Mouse (Mus musculus) common myeloid progenitor, adult 5-6 weeks (primary cell): ENCODE results near the gene Vmn1r10. TPM values are rescaled to one million over a fixed set of nuclear protein-coding genes. Genes with fewer than 3 reads are reported as not detected.
A peak's percentile ranks its signal among the peaks of the same experiment; 100 is the strongest.

ENCODE experiments used
- ATAC-seq: replicated peaks from 2 replicates; pipeline ENCODE4 v1.8.0; 2016; ENCODE audit warnings: low read depth, mild to moderate bottlenecking, moderate TSS enrichment, inconsistent platforms; ENCODE audit not compliant: poor library complexity, severe bottlenecking
- total RNA-seq: library from RNA; stranded (forward); fragments of 200-1000, 187-1606 nt; gene quantifications from 2 replicates; pipeline ENCODE4 v1.2.3, GENCODE M21; 2017

The Vmn1r10 gene
- not detected in 2 replicates for total RNA-seq

DNA sequence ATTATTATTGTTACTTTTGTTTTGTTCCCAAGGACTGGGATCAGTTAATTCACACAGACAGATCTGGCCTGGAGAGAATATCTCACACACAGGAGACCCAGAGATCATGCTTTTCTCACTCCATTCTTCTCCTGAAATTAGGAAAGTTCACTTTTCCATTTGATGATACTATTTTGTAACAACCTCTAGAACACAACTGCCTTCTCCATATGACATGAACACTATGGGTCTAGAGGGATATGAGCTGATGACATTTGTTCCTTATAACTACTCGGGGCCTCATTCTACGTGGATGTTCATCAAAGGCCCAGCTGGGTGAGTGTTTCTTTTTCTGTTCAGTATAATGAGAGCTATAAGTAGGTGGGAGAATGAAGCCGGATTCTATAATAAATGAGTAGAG lies at the start of gene Vmn1r10:
TSS of gene Vmn1r10 (plus strand) at position 301 of the 400 bp plus-strand sequence.
- no peak for ATAC-seq

DNA sequence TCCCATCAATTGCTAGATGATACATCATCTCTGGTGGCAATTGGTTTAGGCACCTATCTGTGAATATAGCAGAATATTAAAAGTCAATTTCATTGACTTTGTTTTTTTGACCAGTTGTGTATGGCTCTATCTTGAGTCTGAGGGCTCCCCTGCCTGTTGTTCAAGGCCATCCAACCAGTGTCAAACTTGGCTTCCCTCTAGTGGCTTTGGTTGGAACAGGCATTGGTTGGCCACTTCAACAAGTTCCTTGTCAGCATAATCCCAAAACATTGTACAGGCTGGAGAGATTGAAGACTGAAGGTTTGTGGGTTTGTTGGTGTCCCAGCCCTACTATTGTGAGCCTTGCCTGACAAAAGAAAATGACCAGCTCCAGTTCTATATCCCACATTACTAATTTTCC lies 45.5 kb upstream of the Vmn1r10 start:
- ATAC-seq, result peak; percentile 89

DNA sequence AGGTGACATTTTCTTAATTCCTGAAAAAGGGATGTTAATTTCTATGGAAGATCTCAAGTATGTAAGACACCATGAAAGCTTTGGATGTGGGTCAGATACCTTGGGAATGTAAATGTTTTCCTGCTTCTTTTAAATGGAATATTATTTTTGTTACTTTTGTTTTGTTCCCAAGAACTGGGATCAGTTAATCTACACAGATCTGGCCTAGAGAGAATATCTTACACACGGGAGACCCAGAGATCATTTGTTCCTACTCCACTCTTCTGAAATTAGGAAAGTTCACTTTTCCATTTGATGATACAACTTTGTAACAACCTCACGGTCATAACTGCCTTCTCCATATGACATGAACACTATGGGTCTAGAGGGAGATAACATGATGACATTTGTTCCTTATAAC lies 42.8 kb upstream of the Vmn1r10 start, which contains the start of gene Vmn1r9:
TSS of gene Vmn1r9 (plus strand) at position 301 of the 400 bp plus-strand sequence.
- no peak for ATAC-seq

DNA sequence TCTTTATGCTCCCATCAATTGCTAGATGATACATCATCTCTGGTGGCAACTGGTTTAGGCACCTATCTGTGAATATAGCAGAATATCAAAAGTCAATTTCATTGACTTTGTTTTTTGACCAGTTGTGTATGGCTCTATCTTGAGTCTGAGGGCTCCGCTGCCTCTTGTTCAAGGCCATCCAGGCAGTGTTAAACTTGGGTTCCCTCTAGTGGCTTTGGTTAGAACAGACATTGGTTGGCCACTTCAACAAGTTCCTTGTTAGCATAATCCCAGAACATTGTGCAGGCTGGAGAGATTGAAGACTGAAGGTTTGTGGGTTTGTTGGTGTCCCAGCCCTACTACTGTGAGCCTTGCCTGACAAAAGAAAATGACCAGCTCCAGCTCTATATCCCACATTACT lies 2.9 kb upstream of the Vmn1r10 start:
- ATAC-seq, result peak; percentile 80

DNA sequence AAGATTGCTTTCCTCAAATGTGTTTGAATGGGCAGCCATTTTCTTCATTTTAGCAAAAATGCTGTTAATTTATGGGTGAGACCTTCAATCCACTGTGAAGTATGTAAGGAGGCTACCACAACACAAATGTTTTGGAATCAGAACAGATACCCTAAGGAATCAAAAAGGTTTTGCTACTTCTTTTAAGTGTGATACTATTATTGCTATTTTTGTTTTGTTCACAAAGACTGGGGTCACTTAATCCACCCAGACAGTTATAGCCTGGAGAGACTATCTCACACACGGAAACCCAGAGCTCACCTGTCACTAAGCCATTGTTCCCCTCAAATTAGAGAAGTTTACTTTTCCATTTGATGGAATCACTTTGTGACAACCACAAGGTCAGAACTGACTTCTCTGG lies 23.9 kb downstream of the Vmn1r10 start, which contains the start of gene Vmn1r11:
TSS of gene Vmn1r11 (plus strand) at position 301 of the 400 bp plus-strand sequence.
- ATAC-seq, result no peak

DNA sequence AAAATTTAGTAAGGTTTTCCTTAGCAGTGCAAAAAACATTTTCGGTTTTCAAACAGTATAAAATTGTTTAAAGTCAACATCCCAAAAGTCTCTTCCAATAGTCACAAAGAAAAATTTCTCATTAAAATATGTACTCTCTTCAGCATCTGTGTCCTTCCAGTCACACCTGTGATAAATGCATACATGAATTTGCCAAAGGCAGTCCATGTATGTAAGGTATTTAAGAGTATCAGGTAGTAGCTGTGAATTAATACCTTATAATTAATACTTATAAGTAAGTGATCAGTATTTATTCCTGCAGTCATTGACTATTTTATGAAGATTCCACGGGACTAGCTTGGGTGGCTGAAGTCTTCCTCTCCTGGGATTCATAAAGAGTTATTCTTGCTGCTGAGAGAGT lies 47.4 kb downstream of the Vmn1r10 start, which contains the start of gene Vmn1r12:
TSS of gene Vmn1r12 (plus strand) at position 301 of the 400 bp plus-strand sequence.
- no peak for ATAC-seq

Other genes starting within 250 kb of the Vmn1r10 start
- gene Nt5c3, start 185.5 kb upstream of the Vmn1r10 start, total RNA-seq, result 91.8 and 99.7 TPM in 2 replicates
- gene Vmn1r4, start 185.4 kb upstream of the Vmn1r10 start, total RNA-seq, result 1.4 and 1.7 TPM in 2 replicates
- gene Vmn1r5, start 139.2 kb upstream of the Vmn1r10 start, total RNA-seq, result not detected in 2 replicates
- gene Vmn1r6, start 112.2 kb upstream of the Vmn1r10 start, total RNA-seq, result not detected in 2 replicates
- not detected in 2 replicates for gene Vmn1r7, start 84.1 kb upstream of the Vmn1r10 start, total RNA-seq
- not detected in 2 replicates for gene Vmn1r8, start 77.2 kb upstream of the Vmn1r10 start, total RNA-seq
- gene Vmn1r9, start 42.7 kb upstream of the Vmn1r10 start, total RNA-seq, result not detected in 2 replicates
- not detected in 2 replicates for gene Vmn1r11, start 24.0 kb downstream of the Vmn1r10 start, total RNA-seq
- gene Vmn1r12, start 47.5 kb downstream of the Vmn1r10 start, total RNA-seq, result not detected in 2 replicates
- gene Vmn1r13, start 93.8 kb downstream of the Vmn1r10 start, total RNA-seq, result not detected in 2 replicates
- not detected in 2 replicates for gene Vmn1r14, start 122.2 kb downstream of the Vmn1r10 start, total RNA-seq
- not detected in 2 replicates for gene Vmn1r15, start 148.5 kb downstream of the Vmn1r10 start, total RNA-seq
- not detected in 2 replicates for gene Vmn1r16, start 220.0 kb downstream of the Vmn1r10 start, total RNA-seq